Mouse (Mus musculus) bone marrow macrophage, adult 2 months (primary cell): ENCODE measurements around the gene Gm3248. TPM values are rescaled to one million over a fixed set of nuclear protein-coding genes. Genes with fewer than 3 reads are reported as not detected.
"Not testable (repeated sequence)": the region's sequence is repeated elsewhere in the genome, so short reads cannot be mapped to it uniquely, and the experiment has no call there.

Experiments used
- H3K27ac ChIP-seq: 2 replicates; pipeline ENCODE4 v1.5.1; 2012; ENCODE audit warnings: low read depth, low read length; ENCODE audit not compliant: insufficient read depth
- H3K4me1 ChIP-seq: 2 replicates; pipeline ENCODE4 v1.6.1; 2012; ENCODE audit warnings: low read length; ENCODE audit not compliant: control insufficient read depth, insufficient read depth
- H3K4me3 ChIP-seq: 2 replicates; pipeline ENCODE4 v1.5.1; 2012; ENCODE audit warnings: mild to moderate bottlenecking, low read length, moderate library complexity; ENCODE audit not compliant: insufficient read depth
- polyA plus RNA-seq: library from polyadenylated mRNA; stranded (reverse); fragments of >200 nt; gene quantifications from 2 replicates; pipeline ENCODE4 v1.2.4, GENCODE M21; 2012; ENCODE audit not compliant: missing spikeins, insufficient read depth, insufficient read length

Gene Gm3248
- polyA plus RNA-seq, result not detected in 2 replicates

GRCm38 (mm10) chr14:5961635-5962034 lies at the start of gene Gm3248:
TSS of gene Gm3248 (minus strand) at chr14:5961745.
- not testable (repeated sequence) for H3K27ac ChIP-seq, H3K4me1 ChIP-seq, H3K4me3 ChIP-seq

- H3K4me1 ChIP-seq, H3K27ac ChIP-seq, H3K4me3 ChIP-seq: not testable (repeated sequence)
Measured at GRCm38 (mm10) chr14:5987136-5987535, 25.6 kb upstream of the Gm3248 start.

GRCm38 (mm10) chr14:5979037-5979436 lies 17.5 kb upstream of the Gm3248 start, which contains the start of gene Gm3453:
TSS of gene Gm3453 (minus strand) at chr14:5979137.
- not testable (repeated sequence) for H3K4me1 ChIP-seq, H3K27ac ChIP-seq

GRCm38 (mm10) chr14:5962441-5962840 lies 896 bp upstream of the Gm3248 start:
- not testable (repeated sequence) for H3K27ac ChIP-seq, H3K4me1 ChIP-seq, H3K4me3 ChIP-seq

More at GRCm38 (mm10) chr14:5979037-5979436, 17.5 kb upstream of the Gm3248 start, which contains the start of gene Gm3453:
- H3K4me3 ChIP-seq, result not testable (repeated sequence)

- not testable (repeated sequence) for H3K4me1 ChIP-seq, H3K27ac ChIP-seq, H3K4me3 ChIP-seq
Measured at GRCm38 (mm10) chr14:5961102-5961501, 443 bp downstream of the Gm3248 start.

GRCm38 (mm10) chr14:5960479-5960878 lies 1.1 kb downstream of the Gm3248 start:
- not testable (repeated sequence) for H3K4me3 ChIP-seq, H3K27ac ChIP-seq

GRCm38 (mm10) chr14:5923276-5923675 lies 38.3 kb downstream of the Gm3248 start:
- H3K4me3 ChIP-seq, H3K4me1 ChIP-seq, H3K27ac ChIP-seq: not testable (repeated sequence)

More at GRCm38 (mm10) chr14:5960479-5960878, 1.1 kb downstream of the Gm3248 start:
- H3K4me1 ChIP-seq, result not testable (repeated sequence)

GRCm38 (mm10) chr14:5918330-5918942 lies 43.1 kb downstream of the Gm3248 start:
- H3K4me3 ChIP-seq, H3K4me1 ChIP-seq, H3K27ac ChIP-seq: not testable (repeated sequence)

GRCm38 (mm10) chr14:5913701-5914100 lies 47.8 kb downstream of the Gm3248 start:
- not testable (repeated sequence) for H3K4me1 ChIP-seq, H3K4me3 ChIP-seq

More at GRCm38 (mm10) chr14:5913701-5914100, 47.8 kb downstream of the Gm3248 start:
- H3K27ac ChIP-seq, result not testable (repeated sequence)

Other genes starting within 250 kb of the Gm3248 start
- gene Gm3373, start 220.2 kb downstream of the Gm3248 start, polyA plus RNA-seq, result not detected in 2 replicates
- not detected in 2 replicates for gene Gm3383, start 153.8 kb downstream of the Gm3248 start, polyA plus RNA-seq
- not detected in 2 replicates for gene Gm3424, start 131.4 kb downstream of the Gm3248 start, polyA plus RNA-seq
- gene Gm8237, start 81.4 kb downstream of the Gm3248 start, polyA plus RNA-seq, result not detected in 2 replicates
- gene Gm3453, start 17.4 kb upstream of the Gm3248 start, polyA plus RNA-seq, result not detected in 2 replicates
- not detected in 2 replicates for gene Gm6337, start 96.5 kb upstream of the Gm3248 start, polyA plus RNA-seq
- gene Gm8206, start 132.2 kb upstream of the Gm3248 start, polyA plus RNA-seq, result not detected in 2 replicates
- gene Gm3468, start 146.9 kb upstream of the Gm3248 start, polyA plus RNA-seq, result not detected in 2 replicates
- gene Gm3476, start 164.1 kb upstream of the Gm3248 start, polyA plus RNA-seq, result not detected in 2 replicates